Mouse (Mus musculus) gastrocnemius, adult 18-20 months (tissue): ENCODE measurements around the gene Fam160a2. TPM values are rescaled to one million over a fixed set of nuclear protein-coding genes. Genes with fewer than 3 reads are reported as not detected.
"Not testable (repeated sequence)": the region's sequence is repeated elsewhere in the genome, so short reads cannot be mapped to it uniquely, and the experiment has no call there.

Experiments
- DNase-seq: peaks from one replicate; pipeline ENCODE4 v3.0.0; 2021; ENCODE audit warnings: low spot score
- total RNA-seq, 2 experiments: library from RNA; stranded (reverse); gene quantifications; 2 replicates each; pipeline ENCODE4 v1.2.3; 2021

Gene Fam160a2
- total RNA-seq, 2 experiments from 2014 or later, result 11.0 to 12.2 TPM

DNA sequence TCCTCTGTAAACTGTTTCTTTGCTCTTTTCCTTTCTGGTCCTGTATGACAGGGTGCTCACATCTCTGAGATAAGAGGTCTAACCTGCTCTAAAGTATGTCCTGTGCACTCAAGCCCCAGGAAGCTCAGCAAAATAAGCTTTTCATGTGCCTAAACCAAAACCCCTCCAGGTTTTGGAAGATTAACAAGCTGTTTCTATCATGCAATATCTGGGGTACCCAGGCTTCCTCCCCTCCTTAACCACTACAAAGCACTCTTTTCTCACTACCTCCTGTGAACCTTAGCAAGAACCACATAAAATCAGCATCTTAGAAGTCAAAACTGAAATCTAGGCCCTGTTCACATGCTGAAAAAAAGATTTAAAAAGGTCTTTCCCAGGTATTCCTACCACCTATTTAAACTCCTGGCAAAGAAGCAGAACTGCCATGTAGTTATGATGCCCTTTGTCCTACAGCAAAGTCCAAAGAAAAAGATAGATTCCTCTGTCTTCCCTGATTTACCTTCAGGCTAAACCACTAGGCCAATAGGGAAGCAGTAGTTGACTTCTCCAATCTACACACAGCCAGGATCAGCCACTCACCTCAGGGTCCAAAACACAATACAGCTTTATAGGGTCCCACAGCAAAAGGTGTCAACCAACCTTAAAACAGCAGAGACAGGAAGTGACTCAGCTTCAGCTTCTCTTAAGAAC, 4.6 kb downstream of the Fam160a2 start:
- no peak for DNase-seq

DNA sequence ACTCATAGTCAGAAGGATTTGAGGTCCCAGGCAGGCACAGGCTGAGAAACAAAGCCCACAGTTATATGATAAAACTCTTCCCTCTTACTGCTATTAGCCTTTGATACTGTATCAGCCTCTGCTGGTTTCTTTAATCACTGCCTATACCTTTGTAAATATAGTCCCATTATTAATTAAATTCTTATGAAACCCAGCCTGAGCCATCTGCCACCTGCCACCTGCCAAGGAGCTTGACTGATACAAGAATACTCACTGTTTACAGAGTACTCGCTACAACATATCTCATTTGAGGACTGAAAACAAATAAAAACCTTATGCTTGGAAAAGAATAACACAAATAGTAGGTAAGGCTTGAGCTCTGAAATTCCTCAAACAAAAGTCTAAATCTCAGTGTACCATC, 5.2 kb downstream of the Fam160a2 start:
- no peak for DNase-seq

DNA sequence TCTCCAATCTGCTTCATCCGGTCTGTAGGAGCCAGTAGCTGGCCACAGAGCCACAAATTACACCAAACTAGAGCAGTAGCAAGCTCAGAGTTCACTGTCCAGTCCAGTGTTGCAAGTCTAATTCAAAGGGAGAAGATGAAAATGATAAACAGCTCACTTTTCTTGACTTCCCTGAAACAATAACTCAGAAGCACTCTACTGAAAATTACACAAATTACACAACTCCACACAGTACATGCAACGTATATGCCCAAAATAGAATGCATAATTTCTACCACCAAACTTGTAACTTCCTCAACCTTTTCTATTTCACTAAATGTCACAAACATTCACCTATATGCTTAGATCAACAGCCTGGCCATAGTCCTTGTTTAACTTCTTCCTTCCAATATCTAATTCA, 9.6 kb downstream of the Fam160a2 start:
- DNase-seq, result no peak

DNA sequence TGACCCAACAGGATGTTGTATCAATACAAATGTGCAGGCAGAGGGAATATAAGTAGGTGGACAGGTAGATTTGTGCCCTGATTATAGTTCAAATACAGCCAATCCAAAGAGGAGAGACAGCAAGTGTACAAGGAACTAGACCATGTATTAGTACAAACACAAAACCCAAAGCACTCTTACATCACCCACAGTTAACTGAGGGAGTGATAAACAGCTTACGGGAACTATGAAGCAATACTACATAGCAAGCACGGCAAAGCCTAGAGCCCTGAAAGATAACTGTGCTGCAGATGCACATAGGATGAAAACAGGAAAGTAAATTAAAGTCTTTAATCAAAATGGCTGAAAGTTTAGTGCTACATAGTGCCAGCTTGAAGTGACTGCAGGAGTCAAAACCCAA, 12.2 kb downstream of the Fam160a2 start:
- DNase-seq, result no peak

DNA sequence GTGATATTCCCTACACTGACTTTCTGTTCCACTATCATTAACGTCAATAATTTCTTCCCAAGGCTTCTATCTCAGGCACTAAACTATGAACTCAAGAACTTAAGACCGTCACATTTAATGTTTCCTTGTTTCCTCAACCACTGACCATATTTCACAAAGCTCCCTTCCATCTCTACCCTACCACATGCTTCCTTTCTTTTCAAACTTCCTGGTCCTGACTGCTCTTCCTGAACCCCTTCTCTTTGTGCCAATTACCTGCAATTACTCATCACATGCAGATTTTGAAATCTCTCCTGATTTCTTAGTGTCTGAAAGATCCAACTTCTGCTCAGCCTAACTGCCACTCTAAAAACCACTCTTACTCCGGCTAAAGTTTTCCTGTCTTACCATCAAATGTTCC, 19.5 kb downstream of the Fam160a2 start:
- no peak for DNase-seq

DNA sequence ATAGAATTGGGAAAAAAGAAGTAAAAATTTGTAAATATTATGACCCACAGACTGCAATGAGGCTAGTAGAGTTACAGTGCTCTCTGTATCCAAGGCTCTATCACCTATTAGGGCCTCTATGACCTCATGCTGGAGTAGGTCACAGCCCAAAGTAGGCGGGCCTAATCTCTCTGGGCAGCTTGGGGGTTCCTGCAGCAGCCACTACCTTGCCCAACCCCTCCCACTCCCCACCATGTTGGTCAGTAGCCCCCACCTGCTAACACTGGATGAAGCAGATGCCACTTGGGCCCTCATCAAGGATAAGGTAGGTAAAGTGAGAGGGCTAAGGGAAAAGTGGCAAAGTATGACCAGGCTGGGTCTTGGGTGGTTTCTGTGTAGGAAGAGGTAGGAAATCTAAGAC, 25.0 kb downstream of the Fam160a2 start, which contains the start of gene Gm5901:
Gene Gm5901, plus strand, starts transcription at position 173 of the 400 bp plus-strand sequence.
- DNase-seq, result no peak

DNA sequence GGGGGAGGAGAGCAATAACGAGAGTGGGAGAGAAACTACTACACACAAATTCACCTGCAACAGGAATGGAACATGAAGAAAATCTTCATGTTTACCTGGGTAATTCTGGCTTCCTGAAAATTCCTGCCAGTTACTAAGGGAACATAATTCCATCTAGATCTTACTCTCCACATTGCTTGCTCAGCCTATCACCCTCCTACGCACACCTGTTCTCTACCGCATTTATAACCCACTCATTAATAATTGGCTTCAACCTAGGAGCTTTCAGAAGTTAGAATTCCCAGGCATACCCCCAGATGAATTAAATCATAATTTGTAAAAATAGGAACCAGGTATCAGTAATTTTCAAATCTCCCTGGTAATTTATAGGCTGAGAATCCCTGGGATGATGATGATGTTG, 25.9 kb downstream of the Fam160a2 start:
- no peak for DNase-seq

DNA sequence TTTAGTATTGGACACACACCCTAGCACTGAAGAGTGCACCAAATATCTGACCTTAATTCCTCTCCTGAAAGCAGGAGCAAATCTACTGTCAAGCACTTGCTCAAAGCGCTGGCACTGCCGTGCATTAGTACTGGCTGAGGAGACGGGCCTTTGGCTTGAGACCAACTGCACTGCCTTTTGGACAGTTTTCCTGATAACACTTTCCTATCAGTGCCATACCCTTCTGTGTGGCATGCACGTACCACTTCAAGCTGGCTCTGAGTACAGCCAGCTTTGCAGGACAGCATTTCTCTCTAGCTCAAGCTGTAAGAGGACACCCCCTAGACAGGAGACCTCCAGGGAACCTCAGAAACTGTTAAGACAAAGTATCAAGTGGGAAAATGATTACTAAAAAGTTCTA, 26.3 kb downstream of the Fam160a2 start:
- no peak for DNase-seq

DNA sequence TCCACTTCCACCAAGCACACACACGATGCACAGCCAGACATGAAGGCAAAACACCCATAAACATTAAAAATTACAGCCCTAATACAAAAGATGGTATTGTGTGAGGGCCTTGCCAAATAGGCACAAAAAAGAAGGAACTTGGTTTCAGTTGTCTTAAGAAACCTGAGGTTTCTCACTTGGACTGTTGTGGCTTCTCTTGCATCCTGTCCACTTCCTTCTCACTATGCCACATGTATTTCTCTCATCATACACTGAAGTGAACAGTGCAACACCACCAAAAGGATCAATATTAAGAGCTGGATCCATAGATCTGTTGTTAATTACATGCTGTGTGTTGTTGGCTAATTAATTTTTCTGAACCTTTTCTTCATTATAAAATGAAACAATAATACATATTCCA, 26.9 kb downstream of the Fam160a2 start:
- no peak for DNase-seq

DNA sequence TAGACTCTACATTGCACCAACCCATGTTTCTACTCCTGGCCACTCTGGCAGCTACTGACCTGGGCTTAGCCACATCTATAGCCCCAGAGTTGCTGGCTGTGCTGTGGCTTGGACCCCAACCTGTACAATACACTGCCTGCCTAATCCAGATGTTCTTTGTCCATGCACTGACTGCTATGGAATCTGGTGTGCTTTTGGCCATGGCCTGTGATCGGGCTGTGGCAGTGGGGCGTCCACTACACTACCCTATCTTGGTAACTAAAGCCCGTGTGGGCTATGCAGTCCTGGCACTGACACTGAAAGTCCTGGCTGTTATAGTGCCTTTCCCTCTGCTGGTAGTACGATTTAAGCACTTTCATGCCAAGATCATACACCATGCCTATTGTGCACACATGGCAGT, 31.3 kb downstream of the Fam160a2 start:
- DNase-seq, result no peak

DNA sequence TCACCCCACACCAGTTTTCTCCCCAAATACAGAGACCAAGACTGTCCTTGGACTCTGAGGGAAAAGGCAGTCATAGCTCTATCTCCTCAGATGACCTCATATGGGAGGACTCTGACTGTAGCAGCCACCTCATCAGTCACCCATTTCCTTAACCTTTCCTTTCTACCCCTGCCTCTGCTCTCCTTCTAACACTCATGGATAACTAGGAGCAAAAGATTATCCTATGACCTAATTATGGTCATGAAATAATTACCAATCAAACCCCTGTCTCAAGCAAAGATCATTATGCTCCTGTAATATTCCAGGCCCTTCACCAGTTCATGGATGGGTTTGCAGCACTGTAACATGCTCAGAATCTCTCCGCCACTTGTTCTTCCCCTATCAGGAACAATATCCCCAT, 31.9 kb downstream of the Fam160a2 start, which contains the start of gene Olfr692:
Gene Olfr692, plus strand, starts transcription at position 301 of the 400 bp plus-strand sequence.
- no peak for DNase-seq

DNA sequence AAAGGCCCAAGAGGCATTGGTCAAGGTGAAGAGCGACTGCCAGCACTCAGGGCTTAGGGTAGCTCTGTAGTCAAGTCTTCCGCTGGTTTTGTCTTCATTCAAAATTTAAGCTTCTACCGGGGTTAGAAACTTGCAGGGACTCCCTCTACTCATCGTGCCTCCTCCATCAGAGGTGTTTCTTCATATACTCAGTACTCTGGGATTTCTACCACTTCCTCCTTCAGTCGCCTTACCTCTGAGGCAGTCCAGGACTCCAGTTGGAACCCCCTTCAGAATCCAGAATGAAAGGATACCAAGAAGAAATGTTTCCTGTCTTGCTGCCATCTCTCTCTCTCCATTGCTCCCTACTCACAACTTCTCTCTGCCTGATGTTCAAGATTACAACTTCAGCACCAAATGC, 32.6 kb downstream of the Fam160a2 start:
- DNase-seq, result no peak

DNA sequence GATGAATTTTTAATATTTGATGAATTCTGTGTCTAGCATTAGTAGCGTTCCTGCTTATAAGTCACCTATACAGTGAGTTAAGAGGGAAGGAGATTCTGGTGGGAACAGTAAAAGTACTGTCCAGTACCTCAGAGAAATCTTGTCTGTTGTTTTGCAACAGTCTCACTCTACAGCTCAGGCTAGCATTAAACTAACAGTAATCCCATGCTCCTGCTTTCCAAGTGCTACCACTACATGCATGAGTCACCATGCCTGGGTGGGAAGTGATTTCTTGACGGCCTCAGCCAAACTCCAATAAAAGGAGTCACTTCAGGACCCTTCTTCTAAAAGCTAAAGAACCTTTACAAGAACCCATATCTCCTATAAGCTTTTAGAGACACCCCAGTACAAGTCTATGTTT, 38.1 kb downstream of the Fam160a2 start:
- no peak for DNase-seq

DNA sequence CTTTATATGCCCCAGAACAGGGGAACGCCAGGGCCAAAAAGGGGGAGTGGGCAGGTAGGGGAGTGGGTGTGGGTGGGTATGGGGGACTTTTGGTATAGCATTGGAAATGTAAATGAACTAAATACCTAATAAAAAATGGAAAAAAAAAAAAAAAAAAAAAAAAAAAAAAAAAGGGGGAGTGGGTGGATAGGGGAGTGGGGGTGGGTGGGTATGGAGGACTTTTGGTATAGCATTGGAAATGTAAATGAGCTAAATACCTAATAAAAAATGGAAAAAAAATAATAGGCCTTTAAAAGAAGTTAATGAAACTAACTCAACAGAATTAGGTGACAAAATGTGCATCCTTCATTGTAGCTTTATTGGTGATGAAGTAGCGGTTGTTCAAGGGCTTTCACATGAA, 43.4 kb downstream of the Fam160a2 start:
- not testable (repeated sequence) for DNase-seq

DNA sequence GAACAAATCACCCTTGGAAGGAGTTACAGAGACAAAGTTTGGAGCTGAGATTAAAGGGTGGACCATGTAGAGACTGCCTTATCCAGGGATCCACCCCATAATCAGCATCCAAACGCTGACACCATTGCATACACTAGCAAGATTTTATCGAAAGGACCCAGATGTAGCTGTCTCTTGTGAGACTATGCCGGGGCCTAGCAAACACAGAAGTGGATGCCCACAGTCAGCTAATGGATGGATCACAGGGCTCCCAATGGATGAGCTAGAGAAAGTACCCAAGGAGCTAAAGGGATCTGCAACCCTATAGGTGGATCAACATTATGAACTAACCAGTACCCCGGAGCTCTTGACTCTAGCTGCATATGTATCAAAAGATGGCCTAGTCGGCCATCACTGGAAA, 43.8 kb downstream of the Fam160a2 start:
- not testable (repeated sequence) for DNase-seq

DNA sequence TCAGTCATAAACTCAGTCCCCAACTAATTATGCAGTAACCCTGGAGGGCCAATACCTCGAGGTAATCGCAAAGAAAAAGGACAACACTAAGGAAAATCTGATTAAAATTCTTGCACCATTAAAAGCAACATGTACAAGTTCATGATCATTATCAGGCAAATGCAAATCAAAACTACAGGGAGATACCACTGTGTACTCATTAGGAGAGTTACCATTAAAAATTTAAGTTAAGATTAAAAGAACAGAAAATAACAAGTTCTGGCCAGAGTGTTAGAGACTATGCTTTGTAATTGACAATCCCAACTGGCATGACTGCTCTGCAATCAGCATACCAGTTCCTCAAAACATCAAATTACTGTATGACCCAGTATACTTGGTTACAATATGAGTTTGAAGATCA, 57.1 kb downstream of the Fam160a2 start:
- no peak for DNase-seq

DNA sequence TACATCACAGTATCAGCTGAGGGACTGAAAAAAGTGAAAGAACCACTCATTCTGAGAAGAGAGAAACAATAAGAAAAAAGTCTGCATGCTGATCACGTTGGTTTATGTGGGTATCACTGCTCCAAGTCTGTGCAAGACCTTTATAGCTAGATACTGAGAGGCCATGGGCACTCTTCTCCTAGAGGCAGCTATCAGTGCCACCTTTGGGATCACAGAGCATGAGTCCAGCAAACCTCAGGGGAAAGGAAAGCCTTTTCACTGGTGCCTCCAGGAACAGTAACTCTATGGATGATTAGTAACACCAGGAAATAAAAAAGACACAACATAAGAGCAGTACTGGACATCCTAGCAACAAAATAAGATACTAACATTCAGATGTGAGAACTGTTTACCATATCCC, 57.7 kb downstream of the Fam160a2 start, which contains the start of gene Olfr691:
Gene Olfr691, minus strand, starts transcription at position 101 of the 400 bp plus-strand sequence.
- DNase-seq, result no peak

DNA sequence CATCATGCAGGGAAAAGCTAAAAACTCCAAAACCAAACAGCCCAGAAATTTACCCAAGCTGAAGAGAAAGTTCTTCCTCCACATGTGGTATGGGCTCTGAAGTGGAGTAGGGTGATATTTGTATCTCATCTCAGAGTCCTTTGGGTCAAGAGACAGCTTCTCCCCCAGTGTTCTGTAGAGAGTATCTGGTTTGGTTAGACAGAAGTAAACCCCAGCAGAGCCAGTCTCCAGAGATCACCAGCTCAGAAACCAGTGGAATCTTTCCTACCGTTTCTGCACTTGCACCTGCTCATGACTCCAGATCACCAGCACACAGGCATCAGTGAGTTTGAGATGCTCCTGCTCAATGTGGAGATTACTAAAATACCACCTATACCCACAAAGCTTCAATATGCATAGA, 65.8 kb downstream of the Fam160a2 start, which contains the start of gene Olfr690:
Gene Olfr690, minus strand, starts transcription at position 101 of the 400 bp plus-strand sequence.
- no peak for DNase-seq

DNA sequence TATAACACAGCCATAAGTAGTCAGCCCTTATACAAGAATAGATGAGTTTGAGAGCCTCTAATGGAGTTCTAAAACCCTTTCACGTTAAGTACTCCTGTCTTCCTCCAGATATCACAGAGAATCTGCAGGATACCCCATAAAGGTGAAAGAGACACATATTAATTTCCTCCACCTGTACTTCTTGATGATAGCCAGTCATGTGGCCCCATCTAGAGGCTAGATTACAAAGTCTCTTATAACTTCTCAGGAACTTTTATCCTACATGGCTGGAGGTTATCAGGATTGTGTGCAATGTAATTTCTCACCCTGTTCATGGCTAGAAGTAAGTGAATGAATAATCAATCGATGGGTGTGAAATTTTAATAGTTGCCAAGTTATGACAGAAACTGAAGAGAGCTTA, 74.6 kb downstream of the Fam160a2 start:
- DNase-seq, result no peak
